Mouse (Mus musculus) left cerebral cortex, adult 11 months (tissue): ENCODE measurements at regions not wholly inside any gene's neighbourhood (a gene's known extent, or its start where the extent isn't known, plus 50 kb on each side); places are given as distances from the start of the nearest gene placed in this dataset.
A peak's percentile ranks its signal among the peaks of the same experiment; 100 is the strongest.

Experiments
- DNase-seq: peaks from one replicate; pipeline ENCODE4 v3.0.0; 2022; ENCODE audit warnings: low spot score

- DNase-seq: no peak
Measured at GRCm38 (mm10) chr8:41648276-41648675, 231.4 kb upstream of the Frg1 start.

DNA sequence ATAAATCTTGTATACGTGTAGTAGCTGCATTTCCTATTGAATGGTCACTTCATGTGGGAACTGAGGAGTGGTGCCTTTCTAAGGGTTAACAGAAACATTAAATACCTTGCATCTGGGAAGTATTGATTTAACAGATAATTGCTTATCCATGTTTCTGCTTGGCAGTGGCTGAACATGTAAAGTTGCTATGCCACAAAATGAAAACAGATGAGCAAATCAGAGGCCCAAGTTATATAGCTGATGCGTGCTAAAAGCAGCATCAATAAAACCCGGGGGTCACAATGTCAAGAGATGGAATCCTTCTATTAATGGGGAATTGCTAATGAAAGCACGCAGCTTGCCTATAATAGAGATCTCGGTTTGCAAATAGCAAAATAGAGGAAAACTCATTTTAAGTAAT, 227.8 kb upstream of the Frg1 start:
- no peak for DNase-seq

DNA sequence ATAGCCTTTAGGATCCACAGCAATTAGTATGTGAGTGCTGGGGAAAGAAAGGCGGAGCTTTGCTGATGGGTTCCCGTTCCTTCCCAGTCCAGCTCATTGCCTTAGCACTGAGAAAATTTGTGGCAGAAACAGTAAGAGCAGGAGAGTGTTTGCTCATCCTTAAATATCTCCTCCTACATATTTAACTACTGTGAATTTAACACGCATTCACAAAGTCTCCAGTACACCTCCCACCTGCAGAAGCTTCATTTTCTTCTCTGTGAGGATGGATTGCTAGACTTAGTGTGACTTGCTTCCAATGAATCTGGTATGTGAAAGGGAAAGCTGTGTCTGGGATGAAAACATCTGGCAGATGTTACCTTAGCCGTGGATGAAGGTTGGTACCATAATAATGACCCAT, 207.0 kb upstream of the Frg1 start:
- DNase-seq: peak; percentile 16

GRCm38 (mm10) chr8:41600255-41600654, 183.4 kb upstream of the Frg1 start:
- DNase-seq: no peak

GRCm38 (mm10) chr8:41594446-41594845, 177.6 kb upstream of the Frg1 start:
- DNase-seq: no peak

- DNase-seq: no peak
Measured at GRCm38 (mm10) chr8:41593666-41594042, 176.8 kb upstream of the Frg1 start.

DNA sequence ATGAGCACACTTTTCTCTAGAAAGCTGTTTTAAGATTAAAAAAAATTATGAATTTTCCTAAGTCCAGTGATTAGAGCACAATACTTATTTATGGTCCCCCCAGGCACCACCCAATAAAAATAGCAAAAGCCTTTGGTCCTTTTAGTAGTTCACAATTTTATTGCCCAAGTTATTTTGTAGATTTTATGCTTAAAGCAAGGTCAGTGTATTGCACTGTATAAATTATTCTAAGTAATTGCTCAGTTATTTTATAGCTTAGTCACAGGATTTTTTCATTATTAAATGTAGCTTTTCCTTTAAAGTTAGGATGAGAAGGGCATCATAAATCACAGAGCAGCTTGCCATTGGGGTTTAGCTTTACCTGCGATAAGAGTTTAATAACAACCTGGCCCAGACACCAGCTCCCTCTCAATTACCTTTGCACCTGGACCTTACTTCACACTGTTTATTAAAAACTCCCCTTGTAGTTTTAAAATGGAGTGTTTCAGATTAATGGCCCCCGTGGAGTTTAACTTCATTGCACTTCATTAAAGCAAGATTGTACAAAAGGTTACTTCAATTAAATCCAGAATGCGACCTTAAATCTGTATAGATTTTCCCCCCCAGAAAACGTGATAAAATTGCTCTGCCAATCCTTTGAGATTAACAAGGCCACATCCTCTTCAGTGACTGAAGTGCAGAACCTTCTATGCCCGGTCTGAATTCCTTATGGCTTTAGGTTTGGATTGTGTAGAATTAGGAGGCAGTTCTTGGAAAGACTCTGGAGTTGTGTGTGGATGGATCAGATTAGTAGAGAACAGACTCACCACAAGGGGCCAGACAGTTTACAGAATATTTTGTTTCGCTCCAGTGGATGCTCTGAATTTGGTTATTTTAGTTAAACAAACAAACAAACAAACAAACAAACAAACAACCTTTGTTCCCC, 176.1 kb upstream of the Frg1 start:
- DNase-seq: no peak

DNA sequence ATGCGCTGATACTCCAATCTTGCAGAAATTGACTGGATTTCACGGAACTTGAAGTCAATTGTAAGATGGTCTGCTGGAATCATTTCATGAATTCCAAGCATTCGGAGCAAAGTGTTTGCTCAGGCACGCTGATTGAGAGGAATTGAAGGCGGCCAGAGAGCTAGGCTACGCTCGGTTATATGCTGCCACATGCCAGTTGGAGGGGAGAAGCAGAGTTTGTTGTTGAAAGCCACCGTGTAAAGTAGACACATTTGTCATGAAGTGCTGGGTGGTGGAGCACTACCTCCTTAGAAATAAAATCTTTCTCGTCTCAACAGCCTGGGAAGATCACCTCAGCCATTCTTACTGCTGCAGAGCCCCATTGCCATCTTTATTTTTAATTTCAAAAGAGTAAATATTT, 175.3 kb upstream of the Frg1 start:
- no peak for DNase-seq

- DNase-seq: no peak
Measured at GRCm38 (mm10) chr8:41588157-41588556, 171.3 kb upstream of the Frg1 start.

- DNase-seq: peak; percentile 64
Measured at GRCm38 (mm10) chr8:41573027-41573885, 156.4 kb upstream of the Frg1 start.

GRCm38 (mm10) chr8:41570566-41570965, 153.7 kb upstream of the Frg1 start:
- no peak for DNase-seq

DNA sequence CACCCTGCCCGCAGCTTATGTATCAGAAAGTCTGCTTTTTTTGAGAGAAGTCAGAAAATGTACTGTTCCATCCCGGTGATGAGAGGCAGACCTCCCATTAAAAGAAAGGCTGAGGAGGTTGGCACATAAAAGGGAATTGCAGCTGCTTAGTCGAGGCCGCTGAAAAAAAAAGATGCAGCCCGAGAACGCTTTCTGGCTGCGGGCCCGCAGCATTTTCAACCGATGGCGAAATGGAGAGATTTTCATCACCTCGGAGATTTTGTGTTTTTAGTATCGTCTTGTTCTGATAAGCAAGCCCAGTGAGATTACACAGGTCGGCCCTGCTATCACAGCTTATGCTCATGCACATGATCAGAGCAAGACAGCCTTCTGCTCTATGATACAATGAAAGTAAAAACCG, 145.1 kb upstream of the Frg1 start:
- no peak for DNase-seq

DNA sequence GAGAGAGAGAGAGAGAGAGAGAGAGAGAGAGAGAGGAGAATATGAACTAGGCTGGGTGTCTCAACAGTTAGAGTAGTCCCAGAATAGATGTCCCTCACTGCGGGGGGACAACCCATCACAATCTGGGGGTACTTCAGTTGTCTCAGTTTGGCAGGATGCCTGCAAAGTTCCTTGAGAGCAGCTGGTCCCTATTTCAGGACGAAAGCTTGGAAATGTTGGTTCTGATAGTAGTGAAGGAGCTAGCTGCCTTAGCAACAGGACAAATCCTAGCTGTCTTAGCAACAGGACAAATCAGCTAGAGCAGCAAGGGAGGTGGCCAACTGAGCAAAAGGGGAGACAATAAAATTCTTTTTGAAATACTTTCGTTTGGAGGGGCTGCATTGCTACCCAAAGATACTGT, 139.9 kb upstream of the Frg1 start:
- no peak for DNase-seq

GRCm38 (mm10) chr8:41552747-41553534, 136.1 kb upstream of the Frg1 start:
- DNase-seq: no peak

GRCm38 (mm10) chr8:41551925-41552414, 135.1 kb upstream of the Frg1 start:
- no peak for DNase-seq

GRCm38 (mm10) chr8:41550095-41550420, 133.2 kb upstream of the Frg1 start:
- DNase-seq: no peak

DNA sequence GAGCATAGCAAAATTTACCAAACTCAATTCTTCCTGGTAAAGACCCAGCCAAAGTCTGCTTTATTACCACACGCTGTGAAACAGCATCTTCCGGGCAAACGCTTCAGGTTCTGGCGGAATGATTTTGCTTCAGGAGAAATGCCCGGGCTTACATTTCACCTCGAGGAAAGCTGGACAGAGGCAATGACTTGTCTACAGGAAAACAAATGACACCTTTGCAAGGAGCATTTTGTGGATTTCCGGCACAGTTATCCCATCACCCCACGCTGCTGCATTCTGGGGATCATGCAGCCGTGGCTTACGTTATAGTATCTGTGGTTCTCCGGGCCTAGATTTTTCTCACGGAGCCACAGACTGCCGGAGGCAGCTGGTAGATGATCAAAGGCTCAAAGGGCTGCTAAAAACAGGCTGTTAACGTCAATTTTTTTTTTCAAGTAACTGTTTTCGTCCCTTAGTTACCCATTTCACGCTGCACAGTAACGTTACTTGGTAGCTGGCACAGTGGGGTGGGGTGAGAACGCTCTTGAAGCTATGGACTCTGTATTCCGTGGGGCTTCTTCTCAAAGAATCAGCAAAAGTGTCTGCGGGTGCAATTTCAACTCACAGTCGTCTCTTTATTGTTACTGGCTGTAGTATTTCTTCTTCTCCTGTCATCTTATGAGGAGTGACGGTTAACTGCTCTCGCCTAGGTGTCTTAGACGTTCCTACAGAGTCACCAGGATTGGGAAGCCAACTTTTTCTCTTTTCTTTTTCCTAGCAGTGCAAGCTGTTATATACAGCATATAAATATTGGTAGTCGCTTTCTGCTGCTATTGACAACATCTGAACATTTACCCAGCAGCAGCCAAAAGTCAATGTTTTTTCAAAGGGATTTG, 132.6 kb upstream of the Frg1 start:
- DNase-seq: no peak

DNA sequence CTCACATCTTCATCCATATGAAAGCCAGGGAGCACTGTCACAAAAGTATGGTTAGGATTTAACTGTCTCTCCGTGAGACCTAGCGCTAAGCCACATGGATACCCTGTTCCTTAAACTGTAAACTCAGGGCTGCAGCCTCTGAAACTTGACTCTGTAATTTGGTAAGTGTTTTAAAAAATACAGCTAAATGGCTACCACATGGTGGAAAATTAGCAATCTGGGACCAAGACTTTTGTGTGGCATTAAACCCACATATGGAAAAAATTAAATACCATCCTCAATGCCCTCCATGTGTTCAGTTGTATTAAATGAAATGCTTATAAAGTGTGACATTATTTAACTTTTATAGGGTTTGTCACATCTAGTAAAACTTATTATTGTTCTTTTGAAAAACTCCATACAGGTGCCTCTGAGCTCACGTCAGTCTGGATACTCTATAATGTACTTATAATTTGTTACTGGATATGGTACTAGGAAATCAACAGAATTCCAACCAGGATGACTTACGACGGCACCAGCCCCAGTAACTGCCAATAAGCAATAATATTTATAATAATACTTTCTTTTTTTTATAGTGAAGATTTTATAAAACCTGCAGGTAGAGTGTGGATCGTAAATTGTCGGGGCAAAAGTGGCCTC, 131.0 kb upstream of the Frg1 start:
- DNase-seq: no peak

DNA sequence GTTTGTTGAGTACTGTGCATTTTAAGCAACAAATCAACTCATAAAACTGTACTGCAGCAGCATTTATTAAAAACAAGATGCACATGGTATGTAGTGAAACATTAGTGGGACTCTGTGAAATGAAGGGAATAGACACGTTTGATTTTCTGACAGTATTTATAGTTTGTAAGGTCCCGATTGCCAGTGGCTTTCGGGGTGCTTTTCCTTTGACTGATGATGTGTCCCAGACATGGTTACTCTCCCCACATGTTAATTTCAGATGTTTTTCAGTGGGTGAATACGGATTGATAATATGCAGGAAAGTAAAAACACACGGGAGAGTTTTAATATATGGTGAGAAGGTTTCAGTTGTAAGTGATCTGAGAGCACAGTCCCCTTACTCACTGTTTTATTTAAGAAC, 115.3 kb upstream of the Frg1 start:
- no peak for DNase-seq

GRCm38 (mm10) chr8:41529581-41529980, 112.7 kb upstream of the Frg1 start:
- no peak for DNase-seq

GRCm38 (mm10) chr8:41526283-41526682, 109.4 kb upstream of the Frg1 start:
- no peak for DNase-seq
